Mouse (Mus musculus) intestine, embryonic 16.5 days (tissue): Measurements from ENCODE around the gene Khnyn. TPM values are rescaled to one million over a fixed set of nuclear protein-coding genes. Genes with fewer than 3 reads are reported as not detected.

Experiments
- ATAC-seq: fragments of 200-750 bp; cut with Nextera tagmentation; 2 replicates; pipeline ENCODE4 v1.8.0; 2017; ENCODE audit warnings: moderate TSS enrichment, moderate library complexity
- H3K27ac ChIP-seq: fragments of 300-500 bp; sonication (generic); 2 replicates; pipeline ENCODE4 v1.5.1; 2014; ENCODE audit warnings: mild to moderate bottlenecking, low read length
- H3K27me3 ChIP-seq: fragments of 300-500 bp; sonication (generic); replicated peaks from 2 replicates; pipeline ENCODE4 v1.6.1; 2014; ENCODE audit warnings: low read length, control low read depth, mixed read lengths; ENCODE audit not compliant: control insufficient read depth, insufficient read depth
- H3K36me3 ChIP-seq: fragments of 300-500 bp; sonication (generic); 2 replicates; pipeline ENCODE4 v1.6.1; 2014; ENCODE audit warnings: low read length, control low read depth; ENCODE audit not compliant: control insufficient read depth, insufficient read depth
- H3K4me1 ChIP-seq: fragments of 300-500 bp; sonication (generic); 2 replicates; pipeline ENCODE4 v1.6.1; 2014; ENCODE audit warnings: low read length, control low read depth, mixed read lengths; ENCODE audit not compliant: control insufficient read depth, insufficient read depth
- H3K4me2 ChIP-seq: fragments of 300-500 bp; sonication (generic); 2 replicates; pipeline ENCODE4 v1.6.1; 2014; ENCODE audit warnings: low read depth, low read length, control low read depth
- H3K4me3 ChIP-seq: fragments of 300-500 bp; sonication (generic); 2 replicates; pipeline ENCODE4 v1.5.1; 2014; ENCODE audit warnings: mild to moderate bottlenecking, low read length
- H3K9ac ChIP-seq: fragments of 300-500 bp; sonication (generic); 2 replicates; pipeline ENCODE4 v1.6.1; 2014; ENCODE audit warnings: low read depth, low read length
- H3K9me3 ChIP-seq: fragments of 300-500 bp; sonication (generic); 2 replicates; pipeline ENCODE4 v1.6.1; 2016; ENCODE audit warnings: low read length, control low read depth; ENCODE audit not compliant: control insufficient read depth
- WGBS: fragments of 180-500 bp; shearing (Covaris S2); extraction: QIAGEN DNeasy Blood & Tissue Kit; methylation state at CpG from one replicate; pipeline ENCODE4 v1.1.7; 2014; 5-methylcytosine and 5-hydroxymethylcytosine counted together
- polyA plus RNA-seq: library from polyadenylated mRNA; unstranded; fragments of >200 nt; fragmentation: Nextera tagmentation; extraction: Ambion mirVana; gene quantifications from 2 replicates; pipeline ENCODE4 v1.2.1, GENCODE M21; 2015

Khnyn gene
- polyA plus RNA-seq, 1 experiment from 2014 or later: 12.5 TPM

GRCm38 (mm10) chr14:55872039-55872438, 12.7 kb upstream of the Khnyn start:
- no peaks in the 10 kb centered on the region for H3K27me3 ChIP-seq
- 88% methylated on average over 12 of the region's 12 CpGs for WGBS
- peaks cover 7% of the 10 kb centered on the region; the same call in 1 of the 2 replicates for H3K4me1 ChIP-seq
- H3K36me3 ChIP-seq: peaks cover 32% of the 10 kb centered on the region
- H3K9ac ChIP-seq: no peak overlapping the region
- no peak for ATAC-seq
- no peaks in the 10 kb centered on the region for H3K9me3 ChIP-seq
- no peak overlapping the region for H3K27ac ChIP-seq
- no peak overlapping the region for H3K4me3 ChIP-seq
- H3K4me2 ChIP-seq: no peak overlapping the region

GRCm38 (mm10) chr14:55872551-55872950, 12.2 kb upstream of the Khnyn start:
- Histone ChIP-seq H3K4me3 (no peak overlapping the region), H3K27ac (no peak overlapping the region), H3K9ac (no peak overlapping the region), H3K36me3 (peaks cover 32% of the 10 kb centered on the region), H3K4me1 (peaks cover 7% of the 10 kb centered on the region; the same call in 1 of the 2 replicates), H3K27me3 (no peaks in the 10 kb centered on the region), H3K4me2 (no peak overlapping the region), H3K9me3 (no peaks in the 10 kb centered on the region)
- 89% methylated on average over 17 of the region's 17 CpGs for WGBS
- 0 out of 2 replicates have a peak, but pooled peaks have one; percentile 29 for ATAC-seq

GRCm38 (mm10) chr14:55873242-55873713, 11.5 kb upstream of the Khnyn start:
- Histone ChIP-seq H3K9me3 (no peaks in the 10 kb centered on the region), H3K4me1 (peaks cover 10% of the 10 kb centered on the region; the same call in 1 of the 2 replicates), H3K27ac (no peak overlapping the region), H3K9ac (no peak overlapping the region; the same call in 1 of the 2 replicates), H3K27me3 (no peaks in the 10 kb centered on the region), H3K4me3 (no peak overlapping the region), H3K4me2 (0 out of 2 replicates have a peak overlapping the region, but pooled peaks have one; percentile 59), H3K36me3 (peaks cover 25% of the 10 kb centered on the region)
- WGBS: 87% methylated on average over 8 of the region's 8 CpGs
- no peak for ATAC-seq

- H3K4me2 ChIP-seq: peak overlapping the region; percentile 59
- no peaks in the 10 kb centered on the region for H3K9me3 ChIP-seq
- 13% methylated on average over 30 of the region's 30 CpGs for whole genome bisulfite sequencing
- peak overlapping the region; percentile 57; the same call in 1 of the 2 replicates for H3K9ac ChIP-seq
- ATAC-seq: peak; percentile 64
- no peaks in the 10 kb centered on the region for H3K27me3 ChIP-seq
- peaks cover 13% of the 10 kb centered on the region; the same call in 1 of the 2 replicates for H3K4me1 ChIP-seq
- H3K36me3 ChIP-seq: peaks cover 18% of the 10 kb centered on the region
- peak overlapping the region; percentile 34 for H3K4me3 ChIP-seq
- H3K27ac ChIP-seq: no peak overlapping the region
Observed at GRCm38 (mm10) chr14:55873714-55874683, 10.7 kb upstream of the Khnyn start.

- 15% methylated on average over 14 of the region's 14 CpGs for WGBS
- Histone ChIP-seq H3K4me1 (peaks cover 14% of the 10 kb centered on the region; the same call in 1 of the 2 replicates), H3K27me3 (no peaks in the 10 kb centered on the region), H3K4me2 (no peak overlapping the region), H3K27ac (no peak overlapping the region), H3K9me3 (no peaks in the 10 kb centered on the region), H3K9ac (no peak overlapping the region), H3K4me3 (no peak overlapping the region), H3K36me3 (no peaks in the 10 kb centered on the region)
- no peak for ATAC-seq
Observed at GRCm38 (mm10) chr14:55877469-55878315, 7.1 kb upstream of the Khnyn start.

GRCm38 (mm10) chr14:55878316-55878940, 6.3 kb upstream of the Khnyn start:
- Histone ChIP-seq H3K27me3 (no peaks in the 10 kb centered on the region), H3K4me2 (no peak overlapping the region), H3K27ac (no peak overlapping the region), H3K9ac (no peak overlapping the region), H3K36me3 (no peaks in the 10 kb centered on the region), H3K9me3 (no peaks in the 10 kb centered on the region), H3K4me1 (peaks cover 22% of the 10 kb centered on the region; the same call in 1 of the 2 replicates), H3K4me3 (no peak overlapping the region)
- 28% methylated on average over 7 of the region's 7 CpGs for WGBS
- no peak for ATAC-seq

- Histone ChIP-seq H3K27me3 (no peaks in the 10 kb centered on the region), H3K9me3 (no peaks in the 10 kb centered on the region), H3K4me2 (no peak overlapping the region), H3K27ac (no peak overlapping the region), H3K9ac (no peak overlapping the region), H3K36me3 (no peaks in the 10 kb centered on the region), H3K4me3 (no peak overlapping the region), H3K4me1 (peaks cover 24% of the 10 kb centered on the region)
- 42% methylated on average over 1 of the region's 1 CpGs for WGBS
- ATAC-seq: no peak
Observed at GRCm38 (mm10) chr14:55879623-55880022, 5.1 kb upstream of the Khnyn start.

GRCm38 (mm10) chr14:55880982-55881381, 3.8 kb upstream of the Khnyn start:
- ATAC-seq: no peak
- Histone ChIP-seq H3K36me3 (no peaks in the 10 kb centered on the region), H3K4me3 (no peak overlapping the region), H3K9me3 (no peaks in the 10 kb centered on the region), H3K27ac (no peak overlapping the region), H3K4me2 (no peak overlapping the region), H3K27me3 (no peaks in the 10 kb centered on the region), H3K4me1 (peaks cover 25% of the 10 kb centered on the region), H3K9ac (no peak overlapping the region)
- WGBS: 69% methylated on average over 8 of the region's 8 CpGs
